Mouse (Mus musculus) forelimb bud, embryonic 11.5 days (tissue): ENCODE measurements around the gene Ang.

Experiments
- DNase-seq: peaks from one replicate; pipeline ENCODE4 v3.0.0-alpha.2; 2012; ENCODE audit warnings: low read depth, low spot score

Gene Ang

DNA sequence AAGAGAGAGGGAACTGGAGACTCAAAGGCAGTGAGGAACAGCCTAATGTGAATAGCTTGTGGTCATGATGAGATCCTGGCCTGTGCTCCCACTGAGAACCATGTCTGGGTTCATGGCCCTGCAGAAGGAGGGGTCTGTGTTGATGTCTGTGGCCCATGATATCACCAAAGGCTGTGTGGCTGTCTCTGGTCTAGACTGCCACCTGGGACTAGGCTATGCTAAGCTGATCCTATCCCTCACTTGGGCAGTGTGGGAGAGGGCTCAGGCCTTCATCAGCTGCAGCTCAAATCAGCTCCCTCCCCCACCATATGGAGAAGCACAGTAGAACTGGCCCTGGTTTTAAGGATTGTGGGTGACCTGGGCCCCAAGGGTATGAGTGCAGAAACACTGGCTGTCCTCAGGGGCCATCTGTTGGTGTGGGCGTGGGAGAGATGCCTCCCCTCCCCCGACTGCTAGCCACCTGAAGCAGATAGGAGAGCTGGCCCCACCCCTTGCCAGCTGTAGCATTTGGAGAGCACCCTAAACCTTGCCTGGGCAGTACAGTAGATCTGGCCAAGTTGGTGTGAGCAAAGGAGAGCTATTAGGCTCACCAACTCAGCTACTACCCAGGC is 36.8 kb downstream of the Ang start:
- no peak for DNase-seq

DNA sequence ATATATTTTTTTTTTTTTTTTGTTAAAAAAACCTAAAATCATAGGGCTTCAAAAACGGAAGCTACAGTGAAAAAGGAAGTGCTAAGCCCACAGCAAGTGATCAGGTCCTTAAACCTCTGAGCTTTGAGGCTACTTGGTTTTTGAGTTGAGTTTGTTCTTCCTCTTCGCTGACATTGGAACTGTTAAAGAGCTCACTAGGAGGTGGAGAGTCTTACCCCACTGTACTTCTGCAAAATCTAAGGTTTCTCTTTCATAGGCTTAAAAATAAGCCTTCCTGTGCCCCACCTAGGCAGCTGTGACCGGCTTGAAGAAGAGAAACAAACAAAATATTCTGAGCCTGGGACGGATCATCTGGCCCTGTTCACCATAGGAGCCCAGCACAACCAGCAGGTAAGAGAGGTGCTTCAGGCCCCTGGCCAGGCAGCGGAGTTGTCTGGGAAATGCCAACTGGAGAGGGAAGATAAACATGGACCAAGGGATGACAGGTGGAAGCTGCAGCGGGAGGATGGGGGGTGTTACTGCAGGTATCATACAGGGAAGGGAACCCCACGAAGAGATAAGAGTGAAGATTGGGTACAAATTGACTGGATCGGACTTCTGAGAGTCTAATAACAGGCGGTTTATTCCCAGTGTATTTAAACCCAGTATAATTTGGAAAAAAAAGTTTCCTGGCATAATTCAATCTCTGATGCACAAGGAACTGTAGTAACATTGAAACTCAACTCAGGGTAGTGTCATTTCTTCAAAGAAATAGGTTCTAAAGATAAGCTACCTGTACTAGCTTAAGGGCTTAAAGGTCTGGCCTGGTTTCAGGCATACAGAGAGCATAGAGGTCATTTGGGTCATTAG is 38.0 kb downstream of the Ang start:
- DNase-seq: no peak

DNA sequence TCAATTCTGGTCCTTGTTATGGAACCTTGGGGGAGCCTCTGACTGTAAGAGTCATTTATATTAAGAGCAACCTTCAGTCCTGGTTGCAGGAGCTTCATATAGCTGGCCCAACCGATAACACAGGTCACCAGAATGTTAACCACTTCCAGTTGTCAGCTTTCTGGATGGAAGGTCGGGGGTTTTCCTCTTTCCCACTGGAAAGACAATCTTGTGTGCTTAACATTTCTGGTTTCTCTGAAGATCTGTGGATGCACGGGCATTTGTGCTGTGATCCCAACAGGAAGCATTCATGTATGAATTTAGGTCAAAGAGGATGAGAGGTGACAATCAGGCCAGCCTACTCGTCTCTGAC is 38.6 kb downstream of the Ang start:
- no peak for DNase-seq

GRCm38 (mm10) chr14:51130315-51130940 is 39.5 kb downstream of the Ang start:
- DNase-seq: no peak

DNA sequence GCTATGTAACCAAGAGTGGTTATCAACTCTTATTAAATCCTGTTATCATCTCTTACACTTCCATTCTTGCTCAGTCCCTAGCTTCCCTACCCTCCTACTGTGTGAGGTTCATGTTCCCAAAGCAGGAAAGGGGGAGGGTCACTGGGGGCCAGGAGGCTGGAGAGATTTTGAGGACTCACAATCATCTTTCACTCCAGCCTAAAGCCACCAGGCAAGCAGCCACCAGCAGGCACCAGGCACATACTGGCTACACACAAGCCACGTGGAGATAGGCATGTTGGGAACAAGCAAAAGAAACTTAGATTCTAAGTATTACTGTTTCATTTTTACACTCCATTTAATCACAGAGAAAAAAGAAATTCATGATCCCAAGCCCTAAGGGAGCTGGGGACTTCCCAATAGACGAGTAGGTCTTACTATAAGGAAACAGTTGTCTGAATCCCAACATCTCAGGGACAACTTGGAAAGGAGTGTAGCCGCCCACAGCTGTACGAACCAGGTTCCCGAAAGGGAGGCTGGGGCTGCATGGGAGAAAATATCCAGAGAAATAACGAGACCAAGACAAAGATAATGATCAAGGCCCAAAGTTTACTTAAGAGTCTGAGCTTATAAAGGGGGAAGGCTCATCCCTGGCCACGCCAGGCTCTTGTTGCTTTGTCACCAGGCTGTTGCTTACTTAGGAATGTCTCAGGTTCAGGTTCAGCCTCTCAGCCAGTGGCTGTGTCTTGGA is 40.3 kb downstream of the Ang start:
- no peak for DNase-seq

DNA sequence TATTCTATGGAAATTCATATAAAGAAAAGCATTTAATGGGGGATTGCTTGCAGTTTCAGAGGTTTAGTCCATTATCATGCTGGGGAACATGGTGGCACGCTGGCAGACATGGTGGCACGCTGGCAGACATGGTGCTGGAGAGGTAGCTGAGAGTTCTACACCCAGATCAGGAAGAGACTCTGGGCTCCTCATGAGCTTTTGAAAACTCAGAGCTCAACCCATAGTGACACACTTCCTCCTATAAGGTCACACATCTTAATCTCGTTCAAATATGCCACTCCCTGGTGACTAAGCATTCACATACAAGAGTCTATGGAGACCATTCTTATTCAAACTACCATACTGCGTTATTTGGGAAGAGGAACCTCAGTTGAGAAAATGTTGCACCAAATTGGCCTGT is 41.4 kb downstream of the Ang start:
- DNase-seq: no peak

- no peak for DNase-seq
These were observed 49.4 kb downstream of the Ang start for GRCm38 (mm10) chr14:51140342-51140741.

DNA sequence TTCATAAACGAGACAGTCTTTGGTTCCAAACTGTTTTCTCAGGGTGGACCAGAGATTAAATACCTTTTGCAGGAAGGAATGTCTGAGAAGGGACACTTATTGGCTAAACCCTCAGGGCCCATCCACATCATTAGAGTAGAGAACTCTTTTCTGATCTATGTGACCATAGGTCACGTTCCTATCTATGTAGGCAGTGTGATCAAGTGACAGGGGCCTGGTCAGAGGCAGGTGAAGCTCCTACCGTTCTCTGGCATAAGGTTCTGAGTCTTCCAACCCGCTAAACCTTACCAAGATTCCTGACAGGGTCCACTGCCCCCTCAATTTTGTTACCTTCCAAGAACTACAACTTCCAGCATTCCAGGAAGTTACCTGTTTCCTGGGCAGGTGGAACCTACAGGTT is 51.2 kb downstream of the Ang start:
- DNase-seq: no peak

DNA sequence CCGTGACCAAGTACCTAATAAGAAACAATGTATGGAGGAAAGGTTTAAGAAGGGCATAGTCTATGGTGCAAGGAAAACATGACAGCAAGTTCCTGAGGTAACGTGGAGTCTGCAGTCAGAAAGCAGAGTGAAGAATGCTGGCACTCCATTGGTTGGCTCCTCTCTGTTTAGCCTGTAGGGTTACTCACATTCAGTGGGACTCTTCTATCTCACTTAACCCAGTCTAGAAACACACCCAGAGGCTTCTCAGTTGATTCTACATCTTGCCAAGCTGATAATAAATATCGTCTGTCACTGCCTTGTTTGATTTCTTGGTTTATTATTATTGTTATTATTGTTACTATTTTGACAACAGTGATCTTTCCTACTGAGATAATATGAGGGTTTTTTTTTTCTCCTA is 51.6 kb downstream of the Ang start:
- DNase-seq: no peak

DNA sequence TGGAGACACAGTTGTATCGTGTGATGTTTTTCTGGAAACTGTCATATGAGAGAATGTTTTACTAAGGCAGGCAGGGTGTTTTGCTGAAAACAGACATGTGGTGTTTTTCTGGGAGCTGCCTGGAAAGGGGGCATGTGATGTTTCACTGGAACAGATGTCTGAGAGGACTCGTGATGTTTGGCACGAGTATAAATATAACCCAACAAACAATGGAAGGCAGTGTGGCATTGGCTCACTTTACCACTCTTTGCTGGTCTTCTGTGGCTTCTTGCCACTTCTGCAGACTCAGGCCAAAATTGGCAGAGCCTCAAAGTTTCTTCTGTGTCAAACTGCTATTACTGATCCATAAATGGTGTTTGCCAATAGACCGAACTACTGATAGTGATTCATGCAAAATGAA is 52.3 kb downstream of the Ang start:
- no peak for DNase-seq

- no peak for DNase-seq
These were observed 53.0 kb downstream of the Ang start for GRCm38 (mm10) chr14:51143937-51144336.

GRCm38 (mm10) chr14:51144451-51144850 is 53.5 kb downstream of the Ang start:
- no peak for DNase-seq

GRCm38 (mm10) chr14:51145521-51145920 is 54.6 kb downstream of the Ang start:
- no peak for DNase-seq

GRCm38 (mm10) chr14:51146685-51147084 is 55.7 kb downstream of the Ang start, which contains the start of gene Rnase1:
Gene Rnase1 (minus strand): TSS chr14:51146785.
- DNase-seq: no peak

DNA sequence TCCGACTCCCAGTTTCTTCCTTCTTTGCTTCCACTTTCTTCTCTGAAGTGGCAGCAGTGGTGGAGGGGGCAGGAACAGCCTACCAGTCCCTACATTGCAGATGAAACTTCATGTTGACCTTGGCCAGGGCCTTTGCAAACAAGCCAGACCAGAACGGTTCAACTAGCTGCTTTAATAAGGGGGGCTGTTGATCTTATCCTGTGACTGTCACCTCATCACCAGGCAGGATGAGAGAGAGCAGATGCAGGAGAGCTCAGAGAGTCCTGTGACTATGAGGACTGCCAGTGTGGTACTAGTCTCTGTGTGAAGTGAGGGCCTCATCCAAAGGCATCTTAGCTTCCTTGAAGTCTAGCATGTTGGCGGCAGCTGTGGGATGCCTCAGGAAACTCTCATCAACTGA is 57.1 kb downstream of the Ang start:
- no peak for DNase-seq

DNA sequence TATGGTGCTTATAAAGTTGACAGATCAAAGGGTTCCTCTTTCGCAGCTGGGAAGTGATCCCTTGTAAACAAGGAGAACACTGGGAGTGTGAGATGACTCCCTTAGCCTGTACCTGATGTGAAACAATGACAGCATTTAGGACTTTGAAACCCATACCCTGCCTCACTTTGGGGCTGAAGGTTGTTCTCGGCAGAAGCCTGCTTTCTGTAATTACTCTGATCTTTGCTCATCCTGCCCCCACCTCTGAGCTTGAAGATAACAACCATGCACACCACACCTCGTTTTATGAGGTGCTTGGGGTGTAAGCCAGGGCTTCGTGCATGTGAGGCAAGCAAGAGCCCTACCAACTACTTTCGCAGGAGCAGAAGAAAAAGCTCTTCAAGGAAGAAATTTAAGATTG is 58.2 kb downstream of the Ang start:
- no peak for DNase-seq

DNA sequence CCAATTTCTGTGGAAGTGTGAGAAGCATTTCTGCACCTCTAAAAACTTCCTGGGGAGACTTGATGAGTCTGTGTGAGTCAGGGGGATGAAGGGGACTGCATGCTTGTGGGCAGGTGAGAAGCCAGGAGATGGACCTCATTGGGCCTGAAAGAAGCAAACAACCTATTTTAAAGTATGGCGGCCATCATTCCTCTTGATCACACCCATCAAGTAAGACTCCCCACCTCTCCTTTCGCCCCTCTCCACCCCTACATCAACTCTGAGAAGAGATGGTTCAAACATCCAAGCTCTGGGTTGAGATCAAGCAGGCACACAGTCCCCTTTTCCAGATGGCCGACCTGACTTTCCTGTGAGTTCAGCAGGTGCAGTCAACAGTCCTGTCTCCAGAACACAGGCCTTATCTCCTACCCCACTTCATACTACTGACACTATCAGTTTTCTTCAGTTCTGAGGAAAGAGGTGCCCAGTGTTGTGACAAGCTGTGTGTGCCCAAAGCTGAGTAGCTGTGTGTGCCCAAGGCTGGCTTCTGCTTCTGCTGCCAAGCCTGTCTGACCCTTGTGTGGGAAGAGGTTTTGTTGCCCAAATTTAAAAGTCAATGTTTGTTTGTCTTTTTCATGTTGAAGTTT is 59.4 kb downstream of the Ang start:
- no peak for DNase-seq
